Mouse (Mus musculus): Measurements from ENCODE around the gene Nudc.
A peak's percentile ranks its signal among the peaks of the same experiment; 100 is the strongest.

Gene Nudc

DNA sequence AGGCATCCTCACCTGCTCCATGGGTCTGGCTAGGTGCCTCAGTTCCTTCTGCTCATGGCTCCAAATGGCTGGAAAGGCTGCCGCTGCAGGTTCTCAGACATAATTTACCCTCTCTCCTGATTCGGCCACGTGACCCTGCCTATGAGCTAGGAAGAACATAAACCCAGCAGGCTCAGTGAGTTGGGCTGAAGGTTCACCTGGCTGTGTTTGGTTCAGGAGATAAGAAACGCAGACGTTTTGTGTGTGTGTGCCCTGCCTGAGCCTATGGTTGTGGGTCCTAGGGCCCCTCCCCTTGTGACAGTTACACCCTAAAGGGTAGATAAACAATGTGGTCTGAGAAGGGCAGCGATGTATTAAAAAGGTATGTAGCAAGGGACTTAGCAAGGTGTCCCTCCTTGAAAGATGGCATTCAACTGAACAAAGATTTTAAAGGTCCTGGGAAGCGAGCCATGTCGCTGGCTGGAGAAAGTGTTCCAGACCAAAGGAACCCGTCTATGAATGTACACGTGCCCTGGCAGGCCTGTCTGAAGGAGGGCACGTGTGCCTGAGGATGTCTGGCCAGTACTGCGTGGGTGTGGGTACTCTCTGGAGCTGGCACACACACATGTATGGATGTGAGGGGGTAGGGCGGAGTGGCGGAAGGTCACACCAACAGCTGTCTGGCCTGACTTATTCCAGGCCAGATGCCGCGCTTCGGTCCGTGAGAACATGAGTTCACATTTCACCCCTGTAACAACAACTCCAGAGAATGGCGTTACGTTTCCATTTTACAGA is 57.0 kb downstream of the Nudc start:
- peak; percentile 33 for DNase-seq

DNA sequence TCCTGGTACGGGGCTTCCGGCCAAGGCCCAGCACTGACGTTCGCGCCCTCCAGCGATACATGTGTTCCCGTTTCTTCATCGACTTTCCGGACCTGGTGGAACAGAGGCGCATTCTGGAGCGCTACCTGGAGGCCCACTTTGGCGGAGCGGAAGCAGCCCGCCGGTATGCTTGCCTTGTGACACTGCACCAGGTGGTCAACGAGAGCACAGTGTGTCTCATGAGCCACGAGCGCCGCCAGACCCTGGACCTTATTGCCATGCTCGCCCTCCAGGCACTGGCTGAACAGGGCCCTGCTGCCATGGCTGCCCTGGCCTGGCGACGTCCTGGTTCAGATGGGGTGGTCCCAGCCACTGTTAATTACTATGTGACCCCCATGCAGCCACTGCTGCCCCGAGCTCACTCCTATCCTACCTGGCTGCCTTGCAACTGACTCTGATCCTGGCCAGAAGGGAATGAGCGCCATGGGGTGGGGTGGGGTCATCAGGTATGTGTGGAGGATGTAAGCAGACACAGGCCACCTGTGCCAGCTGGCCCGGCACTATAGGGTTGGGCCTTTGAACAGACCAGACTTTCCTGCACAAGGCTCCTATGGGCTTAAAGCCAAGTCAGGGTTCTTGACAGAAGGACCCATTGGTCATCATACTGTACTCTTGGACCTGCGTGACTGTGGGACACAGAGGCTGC is 59.0 kb downstream of the Nudc start:
- peak; percentile 31 for DNase-seq

DNA sequence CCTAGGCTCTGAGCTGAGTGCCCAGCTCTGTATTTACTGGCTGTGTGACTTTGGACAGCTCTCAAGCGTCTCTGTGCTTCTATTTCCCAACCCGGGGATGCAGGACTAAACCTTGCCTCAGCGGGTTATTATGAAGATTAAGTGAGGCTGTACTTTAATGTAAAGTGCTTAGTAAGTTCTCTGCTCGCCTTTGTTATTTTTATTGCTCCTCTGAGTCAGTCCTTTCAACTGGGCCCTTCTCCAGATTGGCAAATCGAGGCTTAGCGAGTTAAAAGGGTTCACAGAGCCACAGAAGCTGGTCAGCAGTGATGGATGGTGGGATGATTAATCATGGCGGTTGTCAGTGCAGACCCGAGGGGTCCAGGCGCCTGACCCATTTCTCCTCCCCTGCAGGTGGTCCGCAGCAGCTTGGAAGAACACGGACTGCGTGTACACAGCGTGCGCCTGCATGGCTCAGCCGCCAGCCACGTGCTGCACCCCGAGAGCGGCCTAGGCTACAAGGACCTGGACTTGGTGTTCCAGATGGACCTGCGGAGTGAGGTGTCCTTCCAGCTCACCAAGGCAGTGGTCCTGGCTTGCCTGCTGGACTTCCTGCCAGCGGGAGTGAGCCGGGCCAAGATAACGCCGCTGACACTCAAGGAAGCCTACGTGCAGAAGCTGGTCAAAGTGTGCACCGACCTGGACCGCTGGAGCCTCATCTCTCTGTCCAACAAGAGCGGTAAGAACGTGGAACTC is 59.9 kb downstream of the Nudc start:
- DNase-seq: peak; percentile 35

DNA sequence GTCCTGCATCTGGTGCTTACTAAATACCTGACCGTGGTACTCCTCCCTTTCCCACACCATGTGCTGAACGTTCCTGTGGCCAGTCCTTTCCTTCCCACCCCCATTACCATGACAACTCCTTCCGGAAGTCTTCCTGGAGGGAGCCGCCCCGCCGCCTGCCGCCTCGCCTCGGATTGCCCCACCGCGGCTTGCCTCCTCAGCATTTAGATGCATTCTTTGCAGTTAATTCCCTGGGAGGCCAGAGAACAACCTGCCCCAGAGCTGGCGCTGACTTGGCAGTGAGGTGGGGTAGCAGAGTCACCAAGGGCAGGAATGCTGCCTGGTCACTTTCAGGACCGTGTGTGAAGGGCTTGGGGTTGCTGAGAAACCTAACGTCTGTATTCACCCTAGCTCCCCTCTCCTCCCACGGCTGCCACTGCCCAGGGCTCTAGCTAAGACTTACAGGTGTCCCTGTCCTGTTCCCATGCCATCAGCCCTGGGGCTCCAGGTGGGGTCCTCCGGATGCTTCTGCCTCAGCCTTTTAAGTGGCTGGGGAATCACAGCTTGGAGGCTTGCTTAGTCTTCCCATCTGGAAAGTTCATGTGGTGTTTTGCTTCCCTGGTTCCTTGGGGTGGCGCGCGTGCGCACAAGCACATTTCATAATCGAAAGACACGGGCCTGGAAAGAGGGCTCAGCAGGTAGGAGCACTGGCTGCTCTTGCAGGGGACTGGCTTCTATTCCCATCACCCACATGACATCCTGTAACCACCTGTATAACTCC is 61.4 kb downstream of the Nudc start:
- peak; percentile 9 for DNase-seq

Measured in cerebellum, adult 9-11 months (tissue).